Mouse (Mus musculus) midbrain, embryonic 14.5 days (tissue): Measurements from ENCODE around the gene Tmem247. TPM values are rescaled to one million over a fixed set of nuclear protein-coding genes. Genes with fewer than 3 reads are reported as not detected.
A peak's percentile ranks its signal among the peaks of the same experiment; 100 is the strongest.

ENCODE experiments used
- ATAC-seq: fragments of 200-750 bp; cut with Nextera tagmentation; 2 replicates; pipeline ENCODE4 v1.8.0; 2017; ENCODE audit warnings: moderate number of reproducible peaks, moderate library complexity; ENCODE audit not compliant: low FRiP score, low TSS enrichment
- DNase-seq: peaks from one replicate; pipeline ENCODE4 v3.0.0-alpha.2; 2015
- H3K27ac ChIP-seq: fragments of 300-500 bp; sonication (generic); replicated peaks from 2 replicates; pipeline ENCODE4 v1.5.1; 2014; ENCODE audit warnings: mild to moderate bottlenecking, low read depth, low read length, moderate library complexity
- H3K27me3 ChIP-seq: fragments of 300-500 bp; sonication (generic); 2 replicates; pipeline ENCODE4 v1.6.1; 2014; ENCODE audit warnings: low read length, control low read depth, mixed read lengths; ENCODE audit not compliant: control insufficient read depth, insufficient read depth
- H3K36me3 ChIP-seq: fragments of 300-500 bp; sonication (generic); 2 replicates; pipeline ENCODE4 v1.6.1; 2014; ENCODE audit warnings: low read length, control low read depth; ENCODE audit not compliant: control insufficient read depth, insufficient read depth
- H3K4me1 ChIP-seq: fragments of 300-500 bp; sonication (generic); 2 replicates; pipeline ENCODE4 v1.6.1; 2014; ENCODE audit warnings: mild to moderate bottlenecking, antibody characterized with exemption, low read length, control low read depth; ENCODE audit not compliant: control insufficient read depth, insufficient read depth
- H3K4me2 ChIP-seq: fragments of 300-500 bp; sonication (generic); 2 replicates; pipeline ENCODE4 v1.6.1; 2014; ENCODE audit warnings: mild to moderate bottlenecking, low read length, moderate library complexity
- H3K4me3 ChIP-seq: fragments of 300-500 bp; sonication (generic); replicated peaks from 2 replicates; pipeline ENCODE4 v1.5.1; 2014; ENCODE audit warnings: low read depth, low read length
- H3K9ac ChIP-seq: fragments of 300-500 bp; sonication (generic); replicated peaks from 2 replicates; pipeline ENCODE4 v1.6.1; 2014; ENCODE audit warnings: mild to moderate bottlenecking, low read length, moderate library complexity
- H3K9me3 ChIP-seq: fragments of 300-500 bp; sonication (generic); 2 replicates; pipeline ENCODE4 v1.6.1; 2016; ENCODE audit warnings: low read length, control low read depth, mixed read lengths; ENCODE audit not compliant: control insufficient read depth
- WGBS: fragments of 180-500 bp; shearing (Covaris S2); extraction: QIAGEN DNeasy Blood & Tissue Kit; methylation state at CpG from one replicate; pipeline ENCODE4 v1.1.7; 2014; 5-methylcytosine and 5-hydroxymethylcytosine counted together
- polyA plus RNA-seq: library from polyadenylated mRNA; unstranded; fragments of >200 nt; fragmentation: Nextera tagmentation; extraction: Ambion mirVana; gene quantifications from 2 replicates; pipeline ENCODE4 v1.2.1, GENCODE M21; 2014

The Tmem247 gene
- polyA plus RNA-seq = not detected in 2 replicates

DNA sequence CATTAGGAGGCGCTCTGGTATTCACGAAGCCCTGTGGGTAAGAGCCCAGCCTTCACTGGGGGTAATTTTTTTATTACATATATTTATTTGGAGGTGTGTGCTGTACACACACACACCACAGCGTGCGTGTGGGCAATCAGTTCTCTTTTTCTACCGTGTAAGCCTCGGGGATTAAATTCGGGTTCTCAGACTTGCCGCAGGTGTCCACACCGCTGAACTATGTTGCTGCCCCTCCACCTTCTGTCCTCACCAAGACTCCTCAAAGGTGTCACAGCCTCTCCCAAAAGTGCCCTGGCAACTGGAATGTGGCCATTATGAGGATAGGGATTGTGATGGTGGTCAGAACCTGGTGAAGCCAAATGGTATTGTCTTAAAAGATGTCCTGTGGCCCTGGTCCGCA is at the start of gene Tmem247:
Tmem247 (plus strand) TSS at position 301 of the 400 bp plus-strand sequence.
- no peaks in the 10 kb centered on the region for H3K27me3 ChIP-seq
- no peaks in the 10 kb centered on the region for H3K4me1 ChIP-seq
- no peak within 1 kb of the TSS for H3K9ac ChIP-seq
- no peak within 1 kb of the TSS for H3K27ac ChIP-seq
- H3K4me2 ChIP-seq = no peak within 1 kb of the TSS
- H3K9me3 ChIP-seq = no peaks in the 10 kb centered on the region
- DNase-seq (no peak), ATAC-seq (no peak)
- WGBS = 93% methylated on average over 10 of the region's 10 CpGs
- H3K36me3 ChIP-seq = no peaks in the 10 kb centered on the region
- no peak within 1 kb of the TSS for H3K4me3 ChIP-seq

DNA sequence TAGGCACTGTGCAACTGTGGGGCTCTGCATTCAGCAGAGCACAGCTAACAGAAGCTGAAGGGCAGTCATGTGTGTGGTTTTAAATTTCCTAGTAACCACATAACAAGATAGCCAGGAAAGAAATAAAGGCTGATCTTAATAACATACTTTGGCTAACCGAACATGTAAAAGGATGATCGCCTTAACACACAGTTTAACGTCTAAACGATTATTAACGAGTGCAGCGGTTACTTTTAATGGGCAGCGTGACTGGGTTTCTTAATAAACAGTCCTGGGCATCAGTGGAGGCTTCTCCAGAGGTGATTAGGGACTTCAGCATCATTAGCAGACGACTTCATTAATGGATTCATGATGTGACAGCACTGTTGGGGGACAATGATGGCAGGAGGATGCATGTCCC is 46.6 kb upstream of the Tmem247 start:
- Histone ChIP-seq H3K27ac (no peak overlapping the region), H3K4me3 (no peak overlapping the region), H3K4me2 (no peak overlapping the region), H3K9ac (no peak overlapping the region), H3K36me3 (no peaks in the 10 kb centered on the region), H3K27me3 (peaks cover 12% of the 10 kb centered on the region), H3K9me3 (no peaks in the 10 kb centered on the region), H3K4me1 (no peaks in the 10 kb centered on the region)
- WGBS = 74% methylated on average over 8 of the region's 8 CpGs
- DNase-seq (peak; percentile 7), ATAC-seq (no peak)

DNA sequence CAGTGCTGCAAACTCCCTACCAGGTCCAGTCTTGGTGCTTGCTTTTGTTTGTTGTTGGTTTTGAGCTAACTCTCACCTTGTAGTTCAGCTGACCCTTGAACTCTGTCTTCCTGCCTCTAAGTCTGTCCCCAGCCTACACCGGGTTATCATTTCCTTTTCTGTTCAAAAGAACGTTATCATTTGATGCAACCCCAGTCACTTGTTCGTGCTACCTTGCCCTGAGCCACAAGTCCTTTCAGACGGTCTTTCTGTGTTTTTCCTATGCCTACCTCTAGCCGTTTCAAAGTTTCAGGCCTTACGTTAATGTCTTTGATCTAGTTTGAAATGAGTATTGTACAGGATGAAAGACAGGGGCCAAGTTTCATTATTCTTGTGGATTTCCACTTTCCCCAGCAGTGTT is 44.5 kb upstream of the Tmem247 start:
- WGBS = 82% methylated on average over 6 of the region's 6 CpGs
- Histone ChIP-seq H3K9ac (no peak overlapping the region), H3K36me3 (no peaks in the 10 kb centered on the region), H3K27me3 (peaks cover 17% of the 10 kb centered on the region), H3K4me2 (no peak overlapping the region), H3K4me3 (no peak overlapping the region), H3K9me3 (no peaks in the 10 kb centered on the region), H3K27ac (no peak overlapping the region), H3K4me1 (no peaks in the 10 kb centered on the region)
- DNase-seq = no peak
- no peak for ATAC-seq

DNA sequence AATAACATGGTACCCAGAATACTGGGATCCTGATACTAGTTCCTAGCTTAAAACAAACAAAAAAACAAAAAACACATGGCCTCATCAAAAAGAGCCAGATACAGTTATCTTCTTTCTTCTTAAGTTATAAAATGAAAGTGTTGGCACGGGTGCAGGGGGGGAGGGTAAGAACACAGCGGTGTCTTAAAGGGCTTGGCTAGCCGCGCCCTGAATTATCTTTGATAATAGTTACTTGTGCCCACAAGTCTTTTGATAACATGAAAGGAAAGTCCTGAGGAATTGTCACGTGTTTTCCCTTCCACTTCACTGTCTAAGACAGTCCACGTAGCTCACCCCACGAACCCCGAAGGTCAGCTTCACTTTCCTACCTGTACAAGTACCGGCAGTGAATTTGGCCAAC is 40.2 kb upstream of the Tmem247 start:
- no peaks in the 10 kb centered on the region for H3K4me1 ChIP-seq
- ATAC-seq = no peak
- H3K9ac ChIP-seq = no peak overlapping the region
- H3K27me3 ChIP-seq = peaks cover 23% of the 10 kb centered on the region
- H3K27ac ChIP-seq = no peak overlapping the region
- no peak for DNase-seq
- 92% methylated on average over 9 of the region's 9 CpGs for WGBS
- H3K4me2 ChIP-seq = no peak overlapping the region
- H3K36me3 ChIP-seq = no peaks in the 10 kb centered on the region
- H3K9me3 ChIP-seq = no peaks in the 10 kb centered on the region
- no peak overlapping the region for H3K4me3 ChIP-seq

DNA sequence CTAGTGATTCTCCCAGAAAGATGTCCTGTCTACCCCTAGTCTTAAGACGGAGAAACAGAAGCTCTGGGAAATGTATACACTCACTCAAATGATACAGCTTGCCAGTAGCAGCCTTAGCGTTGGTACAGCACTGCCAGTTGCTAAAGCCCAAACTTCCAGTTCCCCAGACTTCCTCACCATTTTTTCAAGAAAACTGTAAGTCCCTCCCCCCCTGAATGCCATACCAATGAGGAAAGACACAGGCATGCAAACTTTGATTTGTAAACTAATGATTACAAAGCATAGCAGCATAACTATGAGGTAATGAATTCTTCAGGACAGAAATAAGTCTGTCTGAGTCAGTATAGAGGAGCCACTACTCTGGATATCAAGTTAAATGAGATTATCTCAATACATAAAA is 39.4 kb upstream of the Tmem247 start:
- Histone ChIP-seq H3K9me3 (no peaks in the 10 kb centered on the region), H3K27ac (no peak overlapping the region), H3K9ac (no peak overlapping the region), H3K4me3 (no peak overlapping the region), H3K4me2 (no peak overlapping the region), H3K27me3 (peaks cover 27% of the 10 kb centered on the region), H3K36me3 (no peaks in the 10 kb centered on the region), H3K4me1 (no peaks in the 10 kb centered on the region)
- ATAC-seq (no peak), DNase-seq (no peak)
- WGBS = 88% methylated on average over 2 of the region's 2 CpGs

DNA sequence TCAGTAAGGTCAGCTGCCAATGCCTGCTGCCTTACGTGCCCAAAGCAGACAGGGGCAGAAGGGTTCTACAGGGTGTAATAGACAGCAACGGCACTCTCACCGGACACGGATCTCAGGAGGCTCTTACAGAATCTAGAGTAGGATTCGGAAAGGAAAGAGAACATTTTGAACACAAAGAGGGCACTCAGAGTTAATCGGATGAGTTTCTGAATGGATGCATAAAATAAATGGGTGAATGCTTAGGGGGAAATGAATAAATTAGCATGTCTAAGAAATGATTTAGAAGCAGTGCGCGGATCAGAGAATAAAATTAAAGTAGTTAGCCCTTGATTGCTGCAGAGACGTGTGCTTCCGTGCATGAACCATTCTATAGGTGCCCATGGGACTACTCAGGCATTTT is 37.1 kb upstream of the Tmem247 start:
- peaks cover 33% of the 10 kb centered on the region for H3K27me3 ChIP-seq
- no peaks in the 10 kb centered on the region for H3K36me3 ChIP-seq
- no peaks in the 10 kb centered on the region for H3K9me3 ChIP-seq
- no peak overlapping the region for H3K9ac ChIP-seq
- no peaks in the 10 kb centered on the region for H3K4me1 ChIP-seq
- peak; percentile 24 for DNase-seq
- 46% methylated on average over 10 of the region's 10 CpGs for WGBS
- H3K4me3 ChIP-seq = no peak overlapping the region
- no peak for ATAC-seq
- no peak overlapping the region for H3K27ac ChIP-seq
- H3K4me2 ChIP-seq = no peak overlapping the region

DNA sequence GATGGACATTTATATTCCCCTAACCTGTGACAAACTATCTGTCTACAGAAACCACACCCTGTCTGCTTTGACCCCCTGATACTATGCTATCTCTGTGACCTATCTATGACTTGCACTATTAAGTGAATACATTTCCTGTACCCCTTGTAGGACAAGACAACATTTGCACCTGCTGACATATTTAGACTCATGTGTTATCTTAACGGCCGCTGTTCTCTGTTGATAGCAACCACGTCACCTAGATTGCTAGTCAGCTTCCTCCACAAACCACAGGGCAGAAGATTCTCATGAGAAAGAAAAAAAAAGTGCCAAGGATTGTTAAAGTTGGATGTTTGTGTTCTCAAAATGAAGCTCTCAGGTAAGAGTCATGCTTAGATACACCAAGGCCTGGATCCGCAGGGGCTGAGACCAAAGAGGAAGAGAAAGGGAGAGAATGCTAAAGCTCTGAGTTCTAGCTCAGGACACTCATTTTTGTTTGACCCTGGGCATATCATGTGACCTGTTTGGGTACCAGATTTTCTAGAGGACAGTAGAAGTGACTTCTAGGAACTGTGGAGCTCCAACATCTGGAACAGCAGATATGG is 36.6 kb upstream of the Tmem247 start:
- H3K4me2 ChIP-seq = no peak overlapping the region
- H3K9me3 ChIP-seq = no peaks in the 10 kb centered on the region
- 90% methylated on average over 4 of the region's 4 CpGs for WGBS
- no peak overlapping the region for H3K4me3 ChIP-seq
- DNase-seq (no peak), ATAC-seq (no peak)
- no peaks in the 10 kb centered on the region for H3K4me1 ChIP-seq
- H3K27me3 ChIP-seq = peaks cover 29% of the 10 kb centered on the region; the same call in 1 of the 2 replicates
- H3K9ac ChIP-seq = no peak overlapping the region
- no peaks in the 10 kb centered on the region for H3K36me3 ChIP-seq
- H3K27ac ChIP-seq = no peak overlapping the region

DNA sequence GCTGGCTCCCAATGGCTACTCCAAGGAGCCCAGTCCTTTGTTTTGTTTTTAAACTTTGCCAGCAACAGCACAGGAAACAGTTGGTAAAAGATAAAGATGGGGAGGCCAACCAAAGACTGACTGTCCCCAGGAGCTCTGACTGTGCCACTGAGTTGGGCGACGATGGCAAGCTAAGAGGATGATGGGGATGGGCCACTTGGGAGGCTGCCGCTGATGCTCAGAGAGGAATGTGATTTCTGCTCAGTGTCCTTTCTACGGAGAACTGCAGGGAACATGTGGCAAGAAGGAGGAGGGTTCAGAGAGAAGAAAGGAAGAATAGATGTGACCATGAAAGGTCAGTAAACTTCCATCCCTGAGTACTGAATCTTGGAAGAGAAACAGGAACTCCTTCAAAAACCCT is 22.0 kb upstream of the Tmem247 start:
- Histone ChIP-seq H3K27ac (no peak overlapping the region), H3K4me2 (no peak overlapping the region), H3K4me1 (no peaks in the 10 kb centered on the region), H3K9ac (no peak overlapping the region), H3K36me3 (no peaks in the 10 kb centered on the region), H3K4me3 (no peak overlapping the region), H3K9me3 (no peaks in the 10 kb centered on the region), H3K27me3 (no peaks in the 10 kb centered on the region)
- DNase-seq = no peak
- WGBS = 85% methylated on average over 4 of the region's 4 CpGs
- ATAC-seq = no peak

DNA sequence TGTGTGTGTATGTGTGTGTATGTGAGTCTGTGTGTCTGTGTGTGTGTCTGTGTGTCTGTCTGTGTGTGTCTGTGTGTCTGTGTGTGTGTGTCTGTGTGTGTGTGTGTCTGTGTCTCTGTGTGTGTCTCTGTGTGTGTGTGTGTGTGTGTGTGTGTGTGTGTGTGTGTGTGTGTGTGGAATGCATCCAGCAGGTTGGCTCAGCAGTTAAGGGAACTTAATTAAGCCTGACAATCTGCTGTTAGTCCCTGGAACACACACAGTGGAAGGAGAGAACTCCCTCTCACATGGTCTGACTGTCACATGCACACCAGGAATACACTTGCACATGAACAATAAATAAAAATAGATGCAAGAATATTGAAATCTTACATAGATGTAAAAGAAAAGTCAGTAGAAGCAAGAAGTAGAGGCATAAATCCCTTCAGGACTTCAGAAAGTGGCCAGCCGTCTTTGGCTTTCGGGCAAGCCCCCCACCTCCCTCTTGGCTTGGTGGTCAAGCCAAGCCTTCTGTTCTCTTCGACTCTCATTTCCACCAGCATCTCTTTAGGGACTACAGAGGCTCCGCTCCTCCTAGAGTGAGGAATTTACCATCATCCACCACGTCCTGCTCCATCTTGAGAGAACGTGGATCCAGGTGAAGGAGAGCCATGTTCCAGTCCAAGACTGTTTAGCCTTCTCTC is 19.5 kb upstream of the Tmem247 start:
- no peak overlapping the region for H3K4me2 ChIP-seq
- no peak overlapping the region for H3K27ac ChIP-seq
- H3K4me1 ChIP-seq = 0 out of 2 replicates have a peak, but pooled peaks cover 3% of the 10 kb centered on the region
- no peaks in the 10 kb centered on the region for H3K36me3 ChIP-seq
- no peak overlapping the region for H3K4me3 ChIP-seq
- no peaks in the 10 kb centered on the region for H3K27me3 ChIP-seq
- 88% methylated on average over 6 of the region's 6 CpGs for whole genome bisulfite sequencing
- no peaks in the 10 kb centered on the region for H3K9me3 ChIP-seq
- DNase-seq = no peak
- ATAC-seq = no peak
- H3K9ac ChIP-seq = no peak overlapping the region
